Mouse (Mus musculus): ENCODE results near the gene Ttll13. TPM values are rescaled to one million over a fixed set of nuclear protein-coding genes. Genes with fewer than 3 reads are reported as not detected.

The Ttll13 gene
- total RNA-seq, 1 experiment from 2014 or later: not detected

DNA sequence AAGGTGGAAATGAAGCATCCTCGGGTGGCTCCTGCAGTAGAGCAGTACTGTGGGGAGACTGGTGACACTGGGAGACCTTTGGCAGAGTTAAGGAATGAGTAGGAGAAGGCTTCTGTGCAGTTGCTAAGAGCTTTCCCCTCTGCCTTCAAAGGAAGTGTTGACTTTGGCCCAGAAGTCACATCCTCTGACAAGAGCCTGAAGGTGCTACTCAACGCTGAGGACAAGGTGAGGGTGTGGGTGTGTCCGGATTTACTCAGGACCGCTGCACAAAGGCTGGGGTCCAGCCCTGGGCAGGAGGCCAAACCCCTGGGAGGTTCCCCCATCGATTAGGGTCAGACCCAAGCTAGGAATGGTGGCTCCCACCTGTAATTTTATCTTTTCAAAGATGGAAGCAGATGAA, 38.2 kb downstream of the Ttll13 start:
- ATAC-seq (replicated peaks in 1 of 2; ENCODE audit: insufficient read depth in 1 of 2, low FRiP score in 2 of 2, low TSS enrichment in 1 of 2, low read depth in 1 of 2, poor library complexity in 2 of 2, severe bottlenecking in 2 of 2): no peak

DNA sequence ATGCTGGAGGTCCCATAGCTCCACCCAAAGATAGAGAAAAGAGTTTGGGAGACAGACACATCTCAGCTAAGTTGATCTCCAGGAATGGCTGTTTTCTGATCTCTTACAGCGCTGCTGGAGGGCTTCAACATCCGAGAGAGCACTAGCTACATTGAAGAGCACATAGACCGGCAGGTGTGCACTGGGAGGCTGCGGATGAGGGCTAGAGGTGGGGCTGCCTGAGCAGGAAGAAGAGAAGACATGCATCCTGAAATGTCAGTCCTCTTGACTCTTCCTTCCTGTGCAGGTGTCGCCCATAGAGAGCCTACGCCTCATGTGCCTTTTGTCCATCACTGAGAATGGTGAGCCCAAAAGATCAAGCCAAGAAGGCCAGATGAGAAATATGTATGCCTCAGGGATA, 39.5 kb downstream of the Ttll13 start:
- ATAC-seq (replicated peaks in 1 of 2; ENCODE audit: insufficient read depth in 1 of 2, low FRiP score in 2 of 2, low TSS enrichment in 1 of 2, low read depth in 1 of 2, poor library complexity in 2 of 2, severe bottlenecking in 2 of 2): no peak

GRCm38 (mm10) chr7:80287736-80288135, 41.6 kb downstream of the Ttll13 start:
- ATAC-seq (replicated peaks in 1 of 2; ENCODE audit: insufficient read depth in 1 of 2, low FRiP score in 2 of 2, low TSS enrichment in 1 of 2, low read depth in 1 of 2, poor library complexity in 2 of 2, severe bottlenecking in 2 of 2): no peak

- ATAC-seq (replicated peaks in 1 of 2; ENCODE audit: insufficient read depth in 1 of 2, low FRiP score in 2 of 2, low TSS enrichment in 1 of 2, low read depth in 1 of 2, poor library complexity in 2 of 2, severe bottlenecking in 2 of 2): peak; percentile 99
Measured at GRCm38 (mm10) chr7:80294062-80294763, 48.0 kb downstream of the Ttll13 start, which contains the start of gene Prc1. TSS of gene Prc1 (plus strand) at chr7:80294450.

- ATAC-seq (replicated peaks in 1 of 2; ENCODE audit: insufficient read depth in 1 of 2, low FRiP score in 2 of 2, low TSS enrichment in 1 of 2, low read depth in 1 of 2, poor library complexity in 2 of 2, severe bottlenecking in 2 of 2): no peak
Measured at GRCm38 (mm10) chr7:80294764-80295648, 48.8 kb downstream of the Ttll13 start.

GRCm38 (mm10) chr7:80296462-80296861, 50.3 kb downstream of the Ttll13 start:
- ATAC-seq (replicated peaks in 1 of 2; ENCODE audit: insufficient read depth in 1 of 2, low FRiP score in 2 of 2, low TSS enrichment in 1 of 2, low read depth in 1 of 2, poor library complexity in 2 of 2, severe bottlenecking in 2 of 2): no peak

GRCm38 (mm10) chr7:80297041-80297440, 50.9 kb downstream of the Ttll13 start:
- ATAC-seq (replicated peaks in 1 of 2; ENCODE audit: insufficient read depth in 1 of 2, low FRiP score in 2 of 2, low TSS enrichment in 1 of 2, low read depth in 1 of 2, poor library complexity in 2 of 2, severe bottlenecking in 2 of 2): no peak

DNA sequence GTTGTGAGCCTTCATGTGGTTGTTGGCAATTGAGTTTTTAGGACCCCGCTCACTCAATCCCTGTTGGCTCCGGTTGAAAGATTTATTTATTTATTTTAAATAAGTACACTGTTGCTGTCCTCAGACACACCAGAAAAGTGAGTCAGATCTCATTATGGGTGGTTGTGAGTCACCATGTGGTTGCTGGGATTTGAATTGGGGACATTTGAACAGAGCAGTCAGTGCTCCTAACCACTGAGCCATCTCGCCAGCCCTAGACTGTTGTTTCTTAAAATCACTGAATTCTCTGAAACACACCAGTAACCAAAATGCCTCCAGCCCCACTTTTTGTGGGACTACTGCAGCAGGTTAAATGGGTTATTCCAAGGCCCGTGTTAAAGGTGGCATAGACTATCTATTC, 52.6 kb downstream of the Ttll13 start:
- no peak for ATAC-seq (replicated peaks in 1 of 2; ENCODE audit: insufficient read depth in 1 of 2, low FRiP score in 2 of 2, low TSS enrichment in 1 of 2, low read depth in 1 of 2, poor library complexity in 2 of 2, severe bottlenecking in 2 of 2)

DNA sequence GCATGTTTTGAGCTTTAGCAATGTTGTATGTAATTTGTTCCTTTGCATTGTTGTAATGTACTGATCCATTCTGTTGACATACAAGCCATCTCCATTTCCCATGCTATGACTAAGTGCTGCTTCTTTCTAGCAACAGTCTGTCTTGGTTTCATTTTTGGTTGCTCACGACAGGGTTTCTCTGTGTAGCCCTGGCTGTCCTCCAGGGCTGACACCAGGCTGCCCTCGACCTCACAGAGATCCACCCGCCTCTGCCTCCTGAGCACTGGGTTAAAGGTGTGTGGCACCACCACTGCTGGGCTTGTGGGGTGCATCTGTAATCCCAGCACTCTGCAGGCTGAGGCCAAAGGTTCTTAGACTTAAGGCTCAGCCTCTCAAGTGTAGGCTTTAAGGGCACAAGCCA, 53.4 kb downstream of the Ttll13 start:
- ATAC-seq (replicated peaks in 1 of 2; ENCODE audit: insufficient read depth in 1 of 2, low FRiP score in 2 of 2, low TSS enrichment in 1 of 2, low read depth in 1 of 2, poor library complexity in 2 of 2, severe bottlenecking in 2 of 2): no peak; a peak in 1 of 4 replicates

DNA sequence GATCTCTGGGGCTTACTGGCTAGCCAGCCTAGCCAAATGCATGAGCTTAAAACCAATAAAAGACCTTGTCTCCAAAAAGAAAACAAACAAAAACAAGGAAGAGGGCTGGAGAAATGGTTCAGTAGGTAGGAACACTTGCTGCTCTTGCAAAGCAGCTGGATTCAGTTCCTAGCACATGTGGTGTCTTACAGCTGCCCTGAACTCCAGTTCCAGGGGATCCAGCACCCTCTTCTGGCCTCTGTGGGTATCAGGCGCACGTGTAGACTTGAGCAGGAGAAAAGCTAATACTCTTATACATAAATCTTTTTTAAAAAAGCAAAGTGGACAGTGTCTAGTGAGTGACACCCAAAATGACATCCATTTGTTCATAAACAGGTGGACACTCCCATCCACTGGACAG, 55.3 kb downstream of the Ttll13 start:
- no peak for ATAC-seq (replicated peaks in 1 of 2; ENCODE audit: insufficient read depth in 1 of 2, low FRiP score in 2 of 2, low TSS enrichment in 1 of 2, low read depth in 1 of 2, poor library complexity in 2 of 2, severe bottlenecking in 2 of 2)

DNA sequence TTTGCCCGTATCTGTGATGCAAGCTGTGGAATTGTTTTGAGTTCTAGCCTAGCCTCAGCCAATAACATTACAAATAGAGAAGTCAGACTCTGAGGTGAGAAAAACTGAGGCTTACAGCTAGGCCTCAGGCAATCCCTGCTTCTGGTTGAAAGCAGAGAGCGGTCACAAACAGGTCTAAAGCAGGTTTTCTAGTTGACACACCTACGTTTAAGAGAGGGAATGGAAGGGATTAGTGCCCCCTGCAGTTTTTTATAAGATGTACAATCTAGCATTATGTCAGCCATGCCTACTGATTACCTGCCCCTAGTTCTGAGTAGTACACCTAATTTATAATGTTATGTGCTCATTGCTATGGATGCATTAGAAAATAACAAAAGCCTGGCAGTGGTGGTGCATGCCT, 61.6 kb downstream of the Ttll13 start:
- no peak for ATAC-seq (replicated peaks in 1 of 2; ENCODE audit: insufficient read depth in 1 of 2, low FRiP score in 2 of 2, low TSS enrichment in 1 of 2, low read depth in 1 of 2, poor library complexity in 2 of 2, severe bottlenecking in 2 of 2)

Other genes starting within 250 kb of the Ttll13 start
- gene Zfp710, start 221.6 kb upstream of the Ttll13 start, total RNA-seq (2017): 18.9 and 19.7 TPM in 2 replicates
- gene Idh2, start 131.0 kb upstream of the Ttll13 start, total RNA-seq (2017): 180 and 242 TPM in 2 replicates
- gene Sema4b, start 59.5 kb upstream of the Ttll13 start, total RNA-seq (2017): 9.2 and 11.4 TPM in 2 replicates
- 28.0 and 29.3 TPM in 2 replicates for gene Cib1, start 13.6 kb upstream of the Ttll13 start, total RNA-seq (2017)
- 3.0 and 3.1 TPM in 2 replicates for gene Gdpgp1, start 13.5 kb upstream of the Ttll13 start, total RNA-seq (2017)
- gene Ngrn, start 14.8 kb downstream of the Ttll13 start, total RNA-seq (2017): 30.3 and 36.3 TPM in 2 replicates
- 27.2 and 36.7 TPM in 2 replicates for gene Vps33b, start 23.3 kb downstream of the Ttll13 start, total RNA-seq (2017)
- gene Prc1, start 48.1 kb downstream of the Ttll13 start, total RNA-seq (2017): 145 and 166 TPM in 2 replicates
- gene Rccd1, start 78.1 kb downstream of the Ttll13 start, total RNA-seq (2017): 11.0 and 23.2 TPM in 2 replicates
- gene Unc45a, start 94.6 kb downstream of the Ttll13 start, total RNA-seq (2017): 14.4 and 24.5 TPM in 2 replicates
- 23.5 and 29.5 TPM in 2 replicates for gene Hddc3, start 96.7 kb downstream of the Ttll13 start, total RNA-seq (2017)
- 61.0 and 65.0 TPM in 2 replicates for gene Man2a2, start 125.0 kb downstream of the Ttll13 start, total RNA-seq (2017)
- gene Fes, start 141.6 kb downstream of the Ttll13 start, total RNA-seq (2017): 52.5 and 84.0 TPM in 2 replicates
- gene Furin, start 159.1 kb downstream of the Ttll13 start, total RNA-seq (2017): 11.7 and 14.1 TPM in 2 replicates

Data from hematopoietic stem cell, adult 5-6 weeks (primary cell).